Mouse (Mus musculus) kidney, adult 2 months (tissue): ENCODE data around the gene Arsa. TPM values are rescaled to one million over a fixed set of nuclear protein-coding genes. Genes with fewer than 3 reads are reported as not detected.

Experiments used
- DNase-seq: peaks from one replicate; pipeline ENCODE4 v3.0.0; 2021
- H3K27ac ChIP-seq: fragments of 200-500 bp; 2 replicates; pipeline ENCODE4 v1.5.1; 2012; ENCODE audit warnings: low read depth, low read length, control low read depth, inconsistent platforms; ENCODE audit not compliant: insufficient read depth
- H3K27me3 ChIP-seq: fragments of 200-500 bp; replicated peaks from 2 replicates; pipeline ENCODE4 v1.6.1; 2012; ENCODE audit warnings: mild to moderate bottlenecking, moderate library complexity, low read length, inconsistent platforms; ENCODE audit not compliant: control insufficient read depth, insufficient read depth
- H3K36me3 ChIP-seq: fragments of 200-500 bp; 2 replicates; pipeline ENCODE4 v1.6.1; 2012; ENCODE audit warnings: mild to moderate bottlenecking, moderate library complexity, low read length, inconsistent platforms; ENCODE audit not compliant: control insufficient read depth, insufficient read depth
- H3K4me1 ChIP-seq: fragments of 200-500 bp; 2 replicates; pipeline ENCODE4 v1.6.1; 2011; ENCODE audit warnings: low read length; ENCODE audit not compliant: control insufficient read depth, insufficient read depth
- H3K4me3 ChIP-seq: fragments of 200-500 bp; 2 replicates; pipeline ENCODE4 v1.5.1; 2011; ENCODE audit warnings: mild to moderate bottlenecking, low read depth, low read length, control low read depth; ENCODE audit not compliant: insufficient read depth
- CTCF ChIP-seq: fragments of 200-500 bp; conservative IDR thresholded peaks from 2 replicates; pipeline ENCODE4 v1.5.1; 2011; ENCODE audit warnings: low read depth, mild to moderate bottlenecking, control low read depth, low read length, moderate library complexity, mixed read lengths; ENCODE audit not compliant: insufficient read depth, insufficient read length
- POLR2A ChIP-seq: fragments of 200-500 bp; IDR thresholded peaks from one replicate; pipeline ENCODE4 v1.6.1; 2011; ENCODE audit warnings: low read depth, low read length, control low read depth
- WGBS: fragments of 180-500 bp; shearing (Covaris S2); methylation state at CpG from one replicate; pipeline ENCODE4 v1.1.7; 2018; 5-methylcytosine and 5-hydroxymethylcytosine counted together
- polyA plus RNA-seq: library from polyadenylated mRNA; depleted of rRNA; stranded (reverse); fragments of >200 nt; gene quantifications from 2 replicates; pipeline ENCODE4 v1.2.3, GENCODE M21; 2012

Arsa gene
- polyA plus RNA-seq, 1 experiment: 26.0 TPM

DNA sequence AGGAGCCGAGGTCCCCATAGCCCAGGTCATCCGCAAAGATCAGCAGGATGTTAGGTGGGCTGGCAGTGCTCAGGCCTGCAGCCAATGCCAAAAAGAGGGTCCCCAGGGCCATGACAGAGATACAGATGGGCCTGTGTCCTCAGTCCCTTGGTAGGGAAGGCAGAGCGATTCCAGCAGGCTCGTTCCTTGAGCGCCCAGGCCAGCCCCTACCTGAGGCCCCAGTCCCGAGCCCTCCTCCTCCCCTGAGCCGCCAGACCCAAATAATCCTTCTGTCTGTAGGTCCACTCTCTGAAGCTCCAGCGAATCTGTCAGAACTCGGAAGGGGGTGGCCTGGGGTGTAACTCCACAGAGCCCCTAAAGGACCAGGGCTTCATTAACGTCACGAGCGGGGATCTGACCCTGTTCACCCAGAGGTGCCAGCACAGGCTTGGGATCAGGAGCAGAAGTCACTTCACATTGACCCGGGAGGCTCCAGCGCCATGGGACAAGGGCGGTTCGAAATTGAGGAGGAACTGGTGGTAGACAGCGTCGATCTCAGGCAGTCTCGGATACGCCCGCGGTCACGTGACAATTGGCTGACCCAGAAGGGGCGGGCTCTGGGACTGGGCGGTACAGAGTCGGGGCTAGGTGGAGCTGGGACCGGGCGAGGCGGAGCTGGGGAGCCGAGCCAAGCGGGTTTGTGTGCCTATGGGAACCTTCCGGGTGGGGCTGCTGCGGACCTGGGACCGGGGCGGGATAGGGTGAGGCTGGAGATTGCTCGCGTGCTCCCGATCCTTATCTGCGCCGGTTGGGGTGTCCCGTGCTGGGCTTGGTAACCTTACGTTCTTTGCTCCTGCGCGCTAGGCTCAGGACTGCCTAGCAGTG is 1.4 kb downstream of the Arsa start:
- peak; percentile 97 for DNase-seq
- TF ChIP-seq CTCF (no peak), POLR2A (no peak)
- Histone ChIP-seq H3K27ac (peak overlapping the region; percentile 47), H3K4me3 (peak overlapping the region; percentile 57), H3K27me3 (no peaks in the 10 kb centered on the region), H3K36me3 (no peaks in the 10 kb centered on the region), H3K4me1 (peaks cover 5% of the 10 kb centered on the region; the same call in 1 of the 2 replicates)
- WGBS: 9% methylated on average over 44 of the region's 44 CpGs

- H3K27me3 ChIP-seq: no peaks in the 10 kb centered on the region
- no peak overlapping the region for H3K27ac ChIP-seq
- H3K4me1 ChIP-seq: peaks cover under 1% of the 10 kb centered on the region; the same call in 1 of the 2 replicates
- DNase-seq: no peak
- H3K36me3 ChIP-seq: no peaks in the 10 kb centered on the region
- TF ChIP-seq POLR2A (no peak), CTCF (no peak)
- WGBS: 92% methylated on average over 7 of the region's 7 CpGs
- H3K4me3 ChIP-seq: no peak overlapping the region
These were observed 2.0 kb downstream of the Arsa start for GRCm38 (mm10) chr15:89475293-89475600.

GRCm38 (mm10) chr15:89474596-89475292 is 2.5 kb downstream of the Arsa start:
- peak; percentile 9 for DNase-seq
- no peak for TF ChIP-seq CTCF
- no peak for TF ChIP-seq POLR2A
- no peak overlapping the region for H3K27ac ChIP-seq

DNA sequence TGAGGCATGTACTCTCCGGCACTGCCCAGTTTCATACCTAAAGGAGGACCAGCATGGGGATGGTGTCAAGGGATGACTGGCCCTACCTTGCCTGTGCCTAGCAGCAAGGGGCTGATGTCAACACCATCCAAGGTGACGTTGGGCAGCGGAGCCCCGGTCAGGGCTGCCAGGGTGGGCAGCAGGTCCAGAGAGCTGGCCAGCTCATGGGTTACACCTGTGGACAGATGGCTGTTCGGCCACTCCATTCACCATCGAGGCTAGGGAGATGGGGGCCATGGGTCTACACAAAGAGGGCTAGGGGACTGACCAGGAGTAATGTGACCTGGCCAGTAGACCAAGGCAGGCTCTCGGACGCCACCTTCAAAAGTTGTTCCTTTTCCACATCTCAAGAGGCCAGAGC is 3.3 kb downstream of the Arsa start:
- Histone ChIP-seq H3K27me3 (no peaks in the 10 kb centered on the region), H3K27ac (no peak overlapping the region), H3K36me3 (no peaks in the 10 kb centered on the region), H3K4me1 (no peaks in the 10 kb centered on the region; the same call in 1 of the 2 replicates), H3K4me3 (no peak overlapping the region)
- 97% methylated on average over 8 of the region's 8 CpGs for WGBS
- TF ChIP-seq POLR2A (no peak), CTCF (no peak)
- no peak for DNase-seq

More at GRCm38 (mm10) chr15:89474596-89475292, 2.5 kb downstream of the Arsa start:
- WGBS: 90% methylated on average over 19 of the region's 19 CpGs
- Histone ChIP-seq H3K36me3 (no peaks in the 10 kb centered on the region), H3K27me3 (no peaks in the 10 kb centered on the region), H3K4me1 (no peaks in the 10 kb centered on the region; the same call in 1 of the 2 replicates), H3K4me3 (no peak overlapping the region)

- Histone ChIP-seq H3K4me1 (no peaks in the 10 kb centered on the region; the same call in 1 of the 2 replicates), H3K36me3 (no peaks in the 10 kb centered on the region), H3K27ac (no peak overlapping the region), H3K27me3 (no peaks in the 10 kb centered on the region), H3K4me3 (no peak overlapping the region)
- WGBS: 94% methylated on average over 9 of the region's 9 CpGs
- no peak for TF ChIP-seq CTCF
- TF ChIP-seq POLR2A: no peak
- no peak for DNase-seq
These were observed 3.9 kb downstream of the Arsa start for GRCm38 (mm10) chr15:89473370-89473769.

DNA sequence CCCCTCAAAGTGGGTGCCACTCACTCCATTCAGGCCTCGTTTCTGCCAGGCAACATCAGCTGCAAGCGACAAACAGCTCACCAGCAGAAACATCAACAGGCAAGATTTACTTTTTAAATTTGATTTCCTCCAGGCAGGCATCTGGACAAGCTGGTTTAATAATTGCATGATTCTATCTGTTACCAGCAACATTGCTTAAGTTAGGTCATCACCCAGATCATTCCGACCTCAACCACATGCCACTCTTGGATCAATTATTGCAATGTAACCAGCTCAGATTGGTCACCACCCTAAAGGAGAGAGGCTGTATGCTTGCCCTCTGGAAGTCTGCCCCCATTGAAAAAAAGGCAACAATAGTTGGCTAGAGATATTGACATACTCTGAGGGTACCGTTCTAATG is 5.7 kb downstream of the Arsa start:
- Histone ChIP-seq H3K4me1 (no peaks in the 10 kb centered on the region; the same call in 1 of the 2 replicates), H3K27me3 (no peaks in the 10 kb centered on the region), H3K36me3 (no peaks in the 10 kb centered on the region), H3K4me3 (no peak overlapping the region), H3K27ac (no peak overlapping the region)
- no peak for DNase-seq
- 86% methylated on average over 4 of the region's 4 CpGs for WGBS
- TF ChIP-seq POLR2A (no peak), CTCF (no peak)

- no peaks in the 10 kb centered on the region for H3K4me1 ChIP-seq
- no peak overlapping the region for H3K27ac ChIP-seq
- no peak overlapping the region for H3K4me3 ChIP-seq
- 25% methylated on average over 2 of the region's 2 CpGs for WGBS
- H3K36me3 ChIP-seq: no peaks in the 10 kb centered on the region
- peak; percentile 24 for DNase-seq
- H3K27me3 ChIP-seq: no peaks in the 10 kb centered on the region
- TF ChIP-seq CTCF (peak; percentile 50), POLR2A (no peak)
These were observed 8.6 kb downstream of the Arsa start for GRCm38 (mm10) chr15:89468577-89468976.
